Mouse (Mus musculus) cerebellum, adult 9-10 months (tissue): ENCODE results near the gene Galnt2.

Experiments used
- DNase-seq: peaks from one replicate; pipeline ENCODE4 v3.0.0; 2022

The Galnt2 gene

GRCm38 (mm10) chr8:124331706-124332105 is 100.5 kb downstream of the Galnt2 start:
- DNase-seq: no peak

GRCm38 (mm10) chr8:124336302-124336701 is 105.1 kb downstream of the Galnt2 start:
- DNase-seq: no peak

- DNase-seq: no peak
Observed at GRCm38 (mm10) chr8:124339742-124340141, 108.6 kb downstream of the Galnt2 start.

DNA sequence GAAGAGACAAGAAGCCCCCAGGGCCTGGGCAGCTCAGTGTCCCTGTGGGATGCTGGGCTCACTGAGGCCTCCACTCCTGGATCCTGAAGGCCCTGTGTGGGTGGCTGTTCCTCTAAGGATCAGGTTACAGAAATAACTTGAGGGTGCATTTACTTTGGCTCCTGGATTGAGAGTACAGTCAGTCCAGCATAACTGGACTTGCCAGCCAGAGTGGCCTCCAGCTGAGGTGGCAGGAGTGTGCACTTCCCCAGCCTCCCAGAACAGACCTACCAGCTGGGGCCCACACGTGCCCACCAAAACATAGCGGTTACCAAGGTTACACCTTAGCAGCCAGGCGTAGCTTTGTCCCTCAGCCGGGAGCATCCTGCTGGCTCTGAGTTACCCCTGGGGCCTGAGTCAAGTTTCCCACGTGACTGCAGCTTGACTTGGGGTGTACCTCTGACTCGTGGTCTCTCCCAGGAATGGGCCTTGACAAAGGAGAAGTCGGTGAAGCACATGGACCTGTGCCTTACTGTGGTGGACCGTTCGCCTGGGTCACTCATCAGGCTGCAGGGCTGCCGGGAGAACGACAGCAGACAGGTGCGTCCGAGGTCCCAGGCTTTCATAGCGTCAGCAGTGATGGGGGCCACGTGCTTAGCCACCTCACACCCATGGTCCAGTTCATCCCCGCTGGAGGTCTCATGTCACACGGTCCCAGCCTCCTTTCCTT is 109.3 kb downstream of the Galnt2 start:
- no peak for DNase-seq

DNA sequence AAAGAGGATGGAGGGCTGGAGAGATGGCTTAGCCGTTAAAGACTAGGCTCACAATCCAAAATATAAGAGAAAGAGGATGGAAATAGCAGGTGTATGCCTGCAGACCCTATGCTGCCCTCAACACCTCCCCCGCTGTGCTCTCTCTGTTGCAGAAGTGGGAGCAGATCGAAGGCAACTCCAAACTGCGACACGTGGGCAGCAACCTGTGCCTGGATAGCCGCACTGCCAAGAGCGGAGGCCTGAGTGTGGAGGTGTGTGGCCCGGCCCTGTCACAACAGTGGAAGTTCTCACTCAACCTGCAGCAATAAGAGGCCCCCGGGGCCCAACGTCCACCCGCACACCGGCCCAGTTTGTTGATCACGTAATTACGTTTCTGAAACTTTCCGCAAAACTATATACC is 112.0 kb downstream of the Galnt2 start:
- no peak for DNase-seq

- DNase-seq: no peak
Observed at GRCm38 (mm10) chr8:124343991-124344390, 112.8 kb downstream of the Galnt2 start.

- no peak for DNase-seq
Observed at GRCm38 (mm10) chr8:124345098-124345497, 113.9 kb downstream of the Galnt2 start.

GRCm38 (mm10) chr8:124346852-124347523 is 115.8 kb downstream of the Galnt2 start:
- DNase-seq: peak; percentile 65

DNA sequence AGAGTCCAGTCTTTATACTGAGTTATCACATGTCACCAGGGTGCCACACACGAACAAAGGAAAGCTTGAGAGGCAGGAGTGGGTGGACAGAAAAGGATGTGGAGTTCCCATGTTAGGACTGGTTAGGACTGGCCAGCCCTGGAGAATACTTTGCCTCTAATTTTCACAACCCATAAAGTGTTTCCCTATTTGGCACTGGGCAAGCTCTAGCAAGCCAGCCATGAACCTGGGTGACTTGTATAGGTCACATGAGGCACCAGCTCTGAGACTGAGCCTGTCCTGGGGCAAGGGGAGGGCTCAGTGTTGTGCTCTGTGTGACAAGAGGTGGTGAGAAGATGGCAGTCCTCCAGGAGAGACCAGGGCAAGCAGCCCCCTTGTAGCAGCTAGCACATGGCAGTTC is 116.9 kb downstream of the Galnt2 start:
- no peak for DNase-seq

GRCm38 (mm10) chr8:124349663-124350062 is 118.5 kb downstream of the Galnt2 start:
- DNase-seq: peak; percentile 87

DNA sequence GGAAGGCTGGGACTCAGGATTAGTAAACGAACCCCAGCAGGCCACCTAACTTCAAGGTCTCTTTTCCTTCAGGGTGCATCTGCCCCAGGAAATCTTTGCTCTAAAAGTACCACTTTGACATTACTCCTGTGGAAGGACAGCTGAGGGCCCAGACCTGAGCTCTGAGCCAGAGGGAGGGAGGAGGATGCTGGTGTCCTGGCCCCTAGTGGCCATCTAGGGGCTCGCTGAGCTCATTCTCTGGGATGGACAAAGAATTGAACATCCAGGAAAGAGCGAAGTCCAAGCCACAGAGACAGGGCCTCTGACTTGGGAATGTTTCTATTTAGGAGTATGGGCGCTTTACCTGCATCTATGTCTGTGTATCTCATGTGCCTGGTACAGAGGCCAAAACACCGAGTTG is 120.4 kb downstream of the Galnt2 start:
- DNase-seq: no peak

DNA sequence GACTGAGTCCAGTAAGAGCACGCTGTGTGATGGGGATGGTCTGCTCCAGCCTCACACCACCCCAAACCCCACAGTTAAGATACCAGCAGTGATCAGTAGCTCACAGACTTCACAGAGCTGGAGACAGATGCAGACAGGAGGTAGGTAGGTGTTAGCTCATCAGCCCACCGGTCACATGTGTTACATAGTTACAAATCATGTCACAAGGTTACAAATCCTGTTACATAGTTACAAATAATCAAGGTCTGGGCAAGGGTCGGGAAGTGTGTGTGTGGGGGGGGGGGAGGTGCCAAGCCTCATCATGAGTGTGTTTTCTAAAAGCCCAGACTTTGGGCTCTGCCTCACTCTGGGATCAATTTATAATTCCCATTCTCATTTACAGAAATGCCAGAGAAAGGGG is 129.7 kb downstream of the Galnt2 start:
- DNase-seq: no peak

DNA sequence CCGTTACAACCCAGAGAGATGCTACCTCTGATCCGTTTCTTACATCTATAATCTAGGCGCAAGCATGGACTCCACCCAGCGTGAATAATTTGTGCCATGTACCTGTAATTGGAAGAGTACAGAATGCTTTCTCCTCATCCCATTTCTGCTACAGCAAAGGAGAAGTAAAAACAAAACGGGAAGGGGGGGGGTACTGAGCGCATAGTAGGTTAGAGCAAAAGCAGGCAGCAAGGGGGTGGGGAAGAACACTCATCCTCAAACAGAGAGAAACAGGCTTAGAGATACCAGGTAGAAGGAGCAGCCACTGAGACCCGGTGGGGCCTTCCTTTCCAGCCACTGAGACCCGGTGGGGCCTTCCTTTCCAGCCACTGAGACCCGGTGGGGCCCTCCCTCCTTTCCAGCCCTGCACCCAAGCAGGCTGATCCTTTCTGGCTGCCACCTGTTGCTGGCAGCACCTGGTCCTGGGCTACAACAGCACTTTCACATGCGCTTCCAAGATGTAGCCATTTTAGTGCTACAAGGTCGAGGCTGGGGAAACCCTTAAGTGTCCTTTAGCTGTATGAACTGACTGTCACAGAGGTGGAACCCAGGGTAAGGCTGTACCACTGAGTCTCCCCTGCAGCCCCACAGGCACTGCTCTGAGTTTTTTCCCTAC is 130.7 kb downstream of the Galnt2 start:
- DNase-seq: no peak

DNA sequence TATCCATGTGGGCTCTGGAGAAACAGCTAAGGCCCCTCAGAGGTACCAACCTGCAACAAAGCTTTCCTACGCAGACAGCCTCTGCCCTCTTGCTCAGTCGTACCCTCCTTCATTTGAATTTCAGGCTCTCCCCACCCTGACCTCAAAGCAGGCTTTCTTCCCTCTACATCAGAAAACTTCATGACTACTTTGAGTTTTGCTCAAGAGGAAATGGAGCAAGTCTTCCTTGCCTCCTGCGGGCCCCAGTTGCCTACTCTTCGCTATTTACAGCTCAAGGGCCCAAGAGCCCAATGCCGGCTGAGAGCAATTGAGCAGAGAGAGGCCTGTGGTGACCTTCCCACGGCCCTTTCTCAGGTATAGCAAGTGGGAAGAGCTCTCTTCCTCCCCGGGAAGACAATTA is 131.4 kb downstream of the Galnt2 start:
- DNase-seq: no peak

DNA sequence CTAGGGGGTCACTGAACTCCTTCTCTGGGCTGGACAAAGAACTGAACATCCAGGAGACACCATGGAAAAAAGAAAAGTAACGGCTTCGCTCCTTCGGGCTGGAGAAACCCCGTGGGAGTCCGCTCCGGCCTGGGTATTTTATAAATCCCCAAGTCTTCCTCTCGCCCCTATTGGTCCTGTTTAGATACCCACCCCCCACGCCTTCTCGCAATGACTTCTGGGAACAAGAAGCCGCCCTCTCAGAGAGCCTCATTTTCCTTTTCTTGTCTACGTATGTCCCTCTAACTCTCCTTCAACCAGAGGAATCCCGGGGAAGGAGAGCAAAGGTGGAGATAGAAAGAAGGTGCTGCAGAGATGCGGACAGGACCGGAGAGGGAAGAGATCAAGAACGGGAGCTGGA is 132.1 kb downstream of the Galnt2 start:
- no peak for DNase-seq

DNA sequence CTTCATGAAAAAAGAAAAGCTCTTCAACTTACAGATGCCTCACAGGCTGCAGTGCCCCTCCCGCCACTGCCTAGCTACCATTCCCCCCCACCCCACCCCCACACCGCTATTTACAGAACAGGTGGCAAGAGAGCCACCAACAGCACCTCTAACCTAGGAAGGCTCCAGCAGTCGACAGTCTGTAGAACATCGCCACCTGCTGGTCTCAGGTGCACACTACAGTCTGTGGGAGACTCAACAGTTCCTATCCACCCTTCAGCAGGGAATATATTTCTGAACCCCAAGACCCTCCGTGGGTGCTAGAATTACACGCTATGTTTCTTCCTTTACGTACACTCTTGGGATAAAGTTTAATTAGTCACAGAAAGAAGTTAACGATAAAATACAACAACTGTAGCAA is 137.0 kb downstream of the Galnt2 start:
- DNase-seq: peak; percentile 78

DNA sequence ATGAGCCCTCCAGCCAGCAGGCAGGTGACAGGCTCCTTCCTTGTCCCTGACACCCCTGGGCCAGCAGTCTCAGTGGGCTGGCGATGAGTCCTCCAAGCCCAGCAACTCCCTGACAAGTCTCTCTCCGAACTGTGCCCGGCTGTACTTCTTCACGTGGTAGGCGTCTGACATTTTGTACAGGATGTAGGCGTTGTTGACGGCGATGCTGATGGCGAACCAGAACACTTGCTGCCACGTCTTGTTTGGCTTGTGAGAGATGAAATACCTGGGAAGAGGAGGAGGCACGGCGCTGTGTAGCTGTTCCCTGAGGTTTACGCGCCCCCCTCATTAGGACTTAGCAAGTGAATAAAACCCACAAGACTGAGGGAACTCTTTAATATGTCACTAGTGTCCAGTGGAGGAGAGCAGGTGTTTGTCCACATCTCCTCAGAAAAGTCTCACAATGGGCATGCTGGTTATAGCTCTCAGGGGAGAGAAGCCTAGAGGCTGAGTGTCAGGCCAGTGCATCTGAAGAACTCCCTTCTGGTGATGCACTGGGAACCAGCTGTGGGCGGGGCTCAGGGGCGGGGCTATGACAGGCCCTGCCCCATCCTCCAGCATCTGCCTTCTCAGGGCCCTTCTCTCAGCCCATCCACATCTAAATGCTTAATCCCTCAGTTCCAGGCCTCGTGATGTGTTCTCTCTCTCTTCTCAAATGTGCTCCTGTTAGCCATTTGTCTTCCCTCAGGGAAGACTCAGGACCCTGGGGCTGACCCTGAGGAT is 139.4 kb downstream of the Galnt2 start:
- DNase-seq: no peak

- no peak for DNase-seq
Observed at GRCm38 (mm10) chr8:124371410-124372123, 140.4 kb downstream of the Galnt2 start.

GRCm38 (mm10) chr8:124373753-124374152 is 142.6 kb downstream of the Galnt2 start:
- no peak for DNase-seq

DNA sequence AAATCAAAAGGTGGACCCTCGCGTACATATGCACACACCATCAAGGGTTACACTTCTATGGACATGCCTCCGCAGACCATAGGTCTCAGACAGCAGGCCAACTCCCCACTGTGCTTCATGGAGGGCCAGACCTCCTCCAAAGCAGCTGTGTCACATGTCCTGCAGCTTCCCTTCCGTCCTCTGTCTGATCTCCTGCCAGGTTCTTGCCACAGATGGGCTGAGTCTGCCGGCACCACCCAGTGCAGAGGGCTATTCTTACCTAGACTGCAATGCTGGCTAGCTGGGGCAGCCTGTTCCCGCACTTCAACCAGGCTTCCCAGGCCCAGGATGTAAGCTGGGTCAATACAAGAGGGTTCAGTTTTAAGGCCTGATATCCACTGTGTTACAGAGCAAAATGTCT is 144.0 kb downstream of the Galnt2 start:
- DNase-seq: peak; percentile 26

DNA sequence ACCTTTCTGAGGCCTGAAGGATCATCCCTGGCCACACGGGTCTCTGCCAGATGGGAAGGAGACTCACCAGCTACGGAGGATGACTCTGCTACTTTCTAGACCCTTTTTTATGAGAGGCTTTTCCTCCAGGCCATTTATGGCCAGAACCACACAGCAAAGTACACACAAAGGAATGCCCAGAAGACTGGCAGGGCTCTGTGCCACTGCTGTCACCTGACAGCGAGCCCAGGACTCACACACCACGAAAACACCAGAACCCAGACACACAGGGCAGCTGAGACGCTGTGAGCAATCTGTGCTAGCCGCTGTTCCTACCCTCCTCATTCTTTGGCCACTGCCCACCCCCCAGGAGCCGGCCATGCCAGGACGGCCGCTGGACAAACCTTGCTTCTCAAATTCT is 144.5 kb downstream of the Galnt2 start:
- peak; percentile 61 for DNase-seq

GRCm38 (mm10) chr8:124376406-124376805 is 145.2 kb downstream of the Galnt2 start:
- no peak for DNase-seq

GRCm38 (mm10) chr8:124379289-124379688 is 148.1 kb downstream of the Galnt2 start:
- no peak for DNase-seq
